Mouse (Mus musculus) T-helper 2 cell (primary cell): ENCODE data around the gene Cdh5.

Experiments used
- in situ Hi-C: fragments of 300-600 bp; cut with MboI, MseI; formaldehyde crosslinking; loops from one replicate; pipeline ENCODE4 v1.15.1; 2025; ENCODE audit warnings: high pct_unique_total_duplicates

Gene Cdh5

GRCm38 (mm10) chr8:104131414-104131975, 30.1 kb downstream of the Cdh5 start:
- in situ Hi-C loops = no loop called here

GRCm38 (mm10) chr8:104134521-104134920, 33.1 kb downstream of the Cdh5 start:
- in situ Hi-C loops = no loop called here

- in situ Hi-C loops = no loop called here
Observed at GRCm38 (mm10) chr8:104136277-104136676, 34.9 kb downstream of the Cdh5 start.

- in situ Hi-C loops = no loop called here
Observed at GRCm38 (mm10) chr8:104137636-104138035, 36.2 kb downstream of the Cdh5 start.

GRCm38 (mm10) chr8:104140611-104141010, 39.2 kb downstream of the Cdh5 start:
- in situ Hi-C loops = no loop called here

GRCm38 (mm10) chr8:104142415-104142814, 41.0 kb downstream of the Cdh5 start:
- in situ Hi-C loops = no loop called here

- in situ Hi-C loops = no loop called here
Observed at GRCm38 (mm10) chr8:104143379-104143778, 42.0 kb downstream of the Cdh5 start.

- in situ Hi-C loops = loop anchor here (5.0 kb wide), 1 partner anchor 78 kb away; no protein-coding TSS in a partner anchor
Observed at GRCm38 (mm10) chr8:104144434-104145216, 43.2 kb downstream of the Cdh5 start.

- in situ Hi-C loops = loop anchor here (5.0 kb wide), 1 partner anchor 76 kb away; no protein-coding TSS in a partner anchor
Observed at GRCm38 (mm10) chr8:104145981-104146689, 44.7 kb downstream of the Cdh5 start.

GRCm38 (mm10) chr8:104146717-104147494, 45.5 kb downstream of the Cdh5 start:
- in situ Hi-C loops = loop anchor here (5.0 kb wide), 1 partner anchor 75 kb away; no protein-coding TSS in a partner anchor

GRCm38 (mm10) chr8:104147947-104148346, 46.5 kb downstream of the Cdh5 start:
- in situ Hi-C loops = loop anchor here (5.0 kb wide), 1 partner anchor 74 kb away; no protein-coding TSS in a partner anchor

GRCm38 (mm10) chr8:104160731-104161130, 59.3 kb downstream of the Cdh5 start:
- in situ Hi-C loops = no loop called here

- in situ Hi-C loops = no loop called here
Observed at GRCm38 (mm10) chr8:104169461-104169860, 68.0 kb downstream of the Cdh5 start.

GRCm38 (mm10) chr8:104170118-104171049, 69.0 kb downstream of the Cdh5 start, which contains the start of gene Bean1:
Gene Bean1, plus strand, starts transcription at chr8:104170442.
- in situ Hi-C loops = no loop called here

GRCm38 (mm10) chr8:104171050-104171620, 69.7 kb downstream of the Cdh5 start:
- in situ Hi-C loops = no loop called here

GRCm38 (mm10) chr8:104172420-104172819, 71.0 kb downstream of the Cdh5 start:
- in situ Hi-C loops = no loop called here

- in situ Hi-C loops = no loop called here
Observed at GRCm38 (mm10) chr8:104175848-104176527, 74.6 kb downstream of the Cdh5 start.

GRCm38 (mm10) chr8:104177054-104177453, 75.6 kb downstream of the Cdh5 start:
- in situ Hi-C loops = no loop called here

- in situ Hi-C loops = no loop called here
Observed at GRCm38 (mm10) chr8:104184905-104185304, 83.5 kb downstream of the Cdh5 start.
